Mouse (Mus musculus): Measurements from ENCODE around the gene Fgf11. TPM values are rescaled to one million over a fixed set of nuclear protein-coding genes. Genes with fewer than 3 reads are reported as not detected.

Fgf11 gene
- total RNA-seq, 2 experiments from 2014 or later: 14.1 to 18.7 TPM

DNA sequence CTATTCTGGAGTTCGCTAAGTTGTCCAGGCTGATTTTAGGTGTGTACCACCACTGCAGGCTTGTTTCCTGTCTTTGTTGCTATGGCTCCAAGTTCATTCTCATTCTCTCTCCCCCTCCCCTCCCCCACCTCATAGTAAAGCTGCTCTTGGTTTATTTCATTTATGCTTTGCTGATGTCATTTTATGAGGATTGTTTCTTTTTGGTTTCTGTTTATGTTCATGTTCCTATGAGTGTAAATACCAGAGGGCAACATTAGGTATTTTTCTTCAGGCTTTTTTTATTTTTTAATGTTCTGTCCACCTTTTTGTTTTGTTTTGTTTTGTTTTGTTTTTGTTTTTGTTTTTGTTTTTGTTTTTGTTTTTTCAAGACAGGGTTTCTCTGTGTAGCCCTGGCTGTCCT lies 39.8 kb downstream of the Fgf11 start, which contains the start of gene Slc35g3:
TSS of gene Slc35g3 (minus strand) at position 101 of the 400 bp plus-strand sequence.
- intact Hi-C loops (cut with DNase I): no loop called here
- no peak for DNase-seq (ENCODE audit: low spot score in 2 of 2)

GRCm38 (mm10) chr11:69760901-69761200 lies 40.8 kb downstream of the Fgf11 start:
- intact Hi-C loops (cut with DNase I): no loop called here
- no peak for DNase-seq (ENCODE audit: low spot score in 2 of 2)

GRCm38 (mm10) chr11:69760160-69760900 lies 41.3 kb downstream of the Fgf11 start:
- intact Hi-C loops (cut with DNase I): no loop called here
- no peak for DNase-seq (ENCODE audit: low spot score in 2 of 2)

DNA sequence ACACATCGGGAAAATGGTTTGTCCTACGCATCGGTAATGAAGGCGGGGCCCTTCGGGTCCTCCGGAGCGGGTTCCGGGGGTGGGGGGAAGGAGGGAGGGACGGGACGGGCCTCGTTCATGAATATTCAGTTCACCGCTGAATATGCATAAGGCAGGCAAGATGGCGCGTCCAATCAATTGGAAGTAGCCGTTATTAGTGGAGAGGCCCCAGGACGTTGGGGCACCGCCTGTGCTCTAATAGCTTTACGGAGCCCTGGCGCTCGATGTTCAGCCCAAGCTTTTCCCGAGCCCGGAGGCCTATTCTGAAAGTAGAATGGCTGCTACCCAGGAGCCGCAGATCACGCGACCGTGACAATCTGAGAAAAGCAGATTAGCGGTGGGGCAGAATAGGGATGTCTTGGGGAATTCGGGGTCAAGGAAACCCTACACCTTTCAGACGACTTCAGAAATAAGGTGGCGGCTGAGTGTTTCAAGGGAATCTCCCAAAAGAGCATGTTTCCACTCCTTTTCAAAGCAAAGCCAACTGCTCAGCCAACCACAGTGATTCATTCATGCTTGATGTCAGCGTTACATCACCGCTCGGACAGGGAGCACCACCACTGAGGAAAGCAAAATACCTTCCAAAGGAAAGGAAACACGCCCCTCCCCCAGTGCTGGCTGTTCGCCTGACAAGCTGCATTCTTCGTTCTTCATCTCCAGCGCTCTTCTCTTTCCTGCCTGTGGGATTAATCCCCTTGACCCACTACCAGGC lies 42.5 kb downstream of the Fgf11 start:
- peak; percentile 85 for DNase-seq (ENCODE audit: low spot score in 2 of 2)
- intact Hi-C loops (cut with DNase I): loop anchor here (2.0 kb wide), 1 partner anchor 78 kb away; the partner anchor contains the start of gene Nlgn2

GRCm38 (mm10) chr11:69758478-69758970 lies 43.1 kb downstream of the Fgf11 start, which contains the start of gene Polr2a:
Gene Polr2a (minus strand): TSS chr11:69758637.
- intact Hi-C loops (cut with DNase I): loop anchor here (2.0 kb wide), 1 partner anchor 78 kb away; the partner anchor contains the start of gene Nlgn2
- peak; percentile 98 for DNase-seq (ENCODE audit: low spot score in 2 of 2)

GRCm38 (mm10) chr11:69758090-69758456 lies 43.6 kb downstream of the Fgf11 start:
- intact Hi-C loops (cut with DNase I): loop anchor here (2.0 kb wide), 1 partner anchor 79 kb away; the partner anchor contains the start of gene Nlgn2

DNA sequence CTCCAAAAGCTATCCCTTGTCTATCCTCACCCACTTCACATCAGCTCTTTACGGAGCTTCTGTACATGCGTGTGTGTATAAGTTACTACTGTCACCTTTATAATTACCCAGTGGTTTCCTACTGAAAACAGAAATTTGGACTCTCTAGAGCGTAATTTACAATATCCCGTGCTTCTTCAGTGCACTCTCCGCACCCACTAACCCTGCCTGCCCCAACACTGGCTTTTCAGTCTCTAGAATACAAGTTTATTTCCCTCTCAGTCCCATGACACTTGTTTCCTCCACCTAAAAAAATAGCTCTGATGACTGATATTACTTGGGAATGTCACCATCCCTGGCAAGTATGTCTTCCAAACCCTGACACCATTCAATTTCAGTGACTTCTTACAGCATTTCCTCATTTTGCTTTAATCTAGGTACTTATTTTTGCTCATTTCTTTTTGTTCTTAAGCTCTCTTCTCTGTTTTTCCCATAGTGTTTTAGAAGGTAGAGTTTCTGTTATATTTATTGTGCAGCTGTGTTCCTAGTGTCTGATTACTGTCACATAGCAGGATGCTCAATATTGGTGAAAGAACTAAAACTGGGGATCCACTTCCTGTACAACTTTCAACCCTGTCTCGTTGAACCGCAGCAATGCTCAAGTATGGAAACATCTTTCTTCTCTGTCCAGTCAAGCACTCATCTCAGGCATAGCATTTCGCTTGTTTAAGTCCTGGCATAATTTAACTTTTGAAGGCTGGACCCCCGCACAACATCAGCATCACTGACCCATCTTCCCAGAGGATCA lies 44.2 kb downstream of the Fgf11 start:
- no peak for DNase-seq (ENCODE audit: low spot score in 2 of 2)

More at GRCm38 (mm10) chr11:69758090-69758456, 43.6 kb downstream of the Fgf11 start:
- peak; percentile 96 to 97 for DNase-seq (ENCODE audit: low spot score in 2 of 2)

GRCm38 (mm10) chr11:69754701-69755100 lies 47.0 kb downstream of the Fgf11 start:
- intact Hi-C loops (cut with DNase I): loop anchor here (1.0 kb wide), 1 partner anchor 72 kb away; the partner anchor contains the start of gene Senp3
- DNase-seq (ENCODE audit: low spot score in 2 of 2): no peak

More for the DNA sequence above, 44.2 kb downstream of the Fgf11 start:
- intact Hi-C loops (cut with DNase I): loop anchor here (2.0 kb wide), 1 partner anchor 79 kb away; the partner anchor contains the start of gene Nlgn2

DNA sequence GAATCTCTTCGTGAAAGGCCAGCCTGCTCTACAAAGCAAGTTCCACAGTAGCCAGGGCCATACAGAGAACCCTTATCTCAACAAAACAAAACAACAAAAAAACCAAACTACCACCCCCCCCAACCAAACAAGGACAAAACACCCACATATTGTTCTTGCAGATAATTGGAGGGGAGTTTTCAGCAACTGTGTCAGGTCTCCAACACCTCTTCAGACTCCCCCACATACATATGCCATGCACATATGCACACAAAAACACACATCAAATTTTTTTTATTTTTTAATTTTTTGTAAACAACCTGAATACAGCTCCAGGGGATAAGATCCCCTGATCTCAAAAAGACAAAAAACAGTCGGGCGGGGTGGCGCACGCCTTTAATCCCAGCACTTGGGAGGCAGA lies 47.4 kb downstream of the Fgf11 start:
- no peak for DNase-seq (ENCODE audit: low spot score in 2 of 2)
- intact Hi-C loops (cut with DNase I): loop anchor here (1.0 kb wide), 1 partner anchor 72 kb away; the partner anchor contains the start of gene Senp3

- DNase-seq (ENCODE audit: low spot score in 2 of 2): no peak
- intact Hi-C loops (cut with DNase I): no loop called here
These were observed 49.0 kb downstream of the Fgf11 start for GRCm38 (mm10) chr11:69752686-69753085.

- intact Hi-C loops (cut with DNase I): no loop called here
- no peak for DNase-seq (ENCODE audit: low spot score in 2 of 2)
These were observed 50.0 kb downstream of the Fgf11 start for GRCm38 (mm10) chr11:69751635-69752034.

Other genes starting within 250 kb of the Fgf11 start
- 10 to 100 TPM; 56.1 to 57.3 TPM for gene Efnb3, start 241.7 kb downstream of the Fgf11 start, total RNA-seq (2021)
- 10 to 100 TPM; 10.2 to 10.8 TPM for gene Wrap53, start 221.6 kb downstream of the Fgf11 start, total RNA-seq (2021)
- 10 to 100 TPM; 21.7 to 22.6 TPM for gene Trp53, start 221.5 kb downstream of the Fgf11 start, total RNA-seq (2021)
- 100 to 1,000 TPM; 398 to 420 TPM for gene Atp1b2, start 195.9 kb downstream of the Fgf11 start, total RNA-seq (2021)
- not detected for gene Shbg, start 184.0 kb downstream of the Fgf11 start, total RNA-seq (2021)
- gene Sat2, start 179.8 kb downstream of the Fgf11 start, total RNA-seq (2021): 10 to 100 TPM in 1 of 2 experiments, 1 to 10 TPM in 1; 9.5 to 11.2 TPM
- gene Fxr2, start 168.9 kb downstream of the Fgf11 start, total RNA-seq (2021): 100 to 1,000 TPM; 117 to 149 TPM
- gene Sox15, start 146.5 kb downstream of the Fgf11 start, total RNA-seq (2021): under 1 TPM in 1 of 2 experiments, not detected in 1; 0.39 TPM
- 10 to 100 TPM; 59.8 to 62.3 TPM for gene Mpdu1, start 139.2 kb downstream of the Fgf11 start, total RNA-seq (2021)
- 10 to 100 TPM; 14.9 to 15.1 TPM for gene Cd68, start 135.7 kb downstream of the Fgf11 start, total RNA-seq (2021)
- gene Eif4a1, start 129.4 kb downstream of the Fgf11 start, total RNA-seq (2021): 100 to 1,000 TPM; 276 to 285 TPM
- 100 to 1,000 TPM in 1 of 2 experiments, 10 to 100 TPM in 1; 84.3 to 114 TPM for gene Senp3, start 119.8 kb downstream of the Fgf11 start, total RNA-seq (2021)
- gene Tnfsf13, start 116.1 kb downstream of the Fgf11 start, total RNA-seq (2021): 1 to 10 TPM; 2.3 to 2.6 TPM
- gene Tnfsf12, start 106.0 kb downstream of the Fgf11 start, total RNA-seq (2021): 10 to 100 TPM in 1 of 2 experiments, 1 to 10 TPM in 1; 7.2 to 12.3 TPM
- 1 to 10 TPM; 1.7 to 3.0 TPM for gene Tnfsfm13, start 105.8 kb downstream of the Fgf11 start, total RNA-seq (2021)
- gene Polr2a, start 43.2 kb downstream of the Fgf11 start, total RNA-seq (2021): 10 to 100 TPM; 53.5 to 59.7 TPM
- gene Slc35g3, start 39.9 kb downstream of the Fgf11 start, total RNA-seq (2021): not detected
- 100 to 1,000 TPM; 122 to 127 TPM for gene Zbtb4, start 35.9 kb downstream of the Fgf11 start, total RNA-seq (2021)
- under 1 TPM; 0.66 to 0.81 TPM for gene Chrnb1, start 5.9 kb downstream of the Fgf11 start, total RNA-seq (2021)
- not detected for gene Tmem102, start 3.8 kb upstream of the Fgf11 start, total RNA-seq (2021)
- gene Gm39566, start 13.4 kb upstream of the Fgf11 start, total RNA-seq (2021): not detected
- not detected for gene Spem2, start 16.6 kb upstream of the Fgf11 start, total RNA-seq (2021)
- gene Spem1, start 20.3 kb upstream of the Fgf11 start, total RNA-seq (2021): under 1 TPM; 0.52 TPM
- gene Nlgn2, start 35.9 kb upstream of the Fgf11 start, total RNA-seq (2021): 100 to 1,000 TPM; 239 to 241 TPM
- gene Tmem256, start 36.7 kb upstream of the Fgf11 start, total RNA-seq (2021): 100 to 1,000 TPM; 111 to 130 TPM
- gene Plscr3, start 44.5 kb upstream of the Fgf11 start, total RNA-seq (2021): 10 to 100 TPM; 18.4 to 18.7 TPM
- not detected for gene Tnk1, start 56.9 kb upstream of the Fgf11 start, total RNA-seq (2021)
- not detected for gene Tmem95, start 76.2 kb upstream of the Fgf11 start, total RNA-seq (2021)
- 1 to 10 TPM in 1 of 2 experiments, under 1 TPM in 1; 0.93 to 1.3 TPM for gene Kctd11, start 79.5 kb upstream of the Fgf11 start, total RNA-seq (2021)
- under 1 TPM in 1 of 2 experiments, not detected in 1; 0.27 TPM for gene Acap1, start 93.7 kb upstream of the Fgf11 start, total RNA-seq (2021)
- gene 2810408A11Rik, start 99.1 kb upstream of the Fgf11 start, total RNA-seq (2021): under 1 TPM in 1 of 2 experiments, not detected in 1; 0.64 TPM
- gene Neurl4, start 99.2 kb upstream of the Fgf11 start, total RNA-seq (2021): 100 to 1,000 TPM; 114 to 121 TPM
- gene Gps2, start 112.0 kb upstream of the Fgf11 start, total RNA-seq (2021): 10 to 100 TPM; 25.9 to 32.4 TPM
- 100 to 1,000 TPM; 406 to 453 TPM for gene Eif5a, start 120.1 kb upstream of the Fgf11 start, total RNA-seq (2021)
- 10 to 100 TPM in 1 of 2 experiments, 1 to 10 TPM in 1; 4.6 to 14.7 TPM for gene Ybx2, start 133.9 kb upstream of the Fgf11 start, total RNA-seq (2021)
- 1 to 10 TPM; 3.6 to 4.4 TPM for gene Slc2a4, start 146.3 kb upstream of the Fgf11 start, total RNA-seq (2021)
- not detected for gene Cldn7, start 162.9 kb upstream of the Fgf11 start, total RNA-seq (2021)
- 100 to 1,000 TPM; 112 to 128 TPM for gene Ctdnep1, start 179.3 kb upstream of the Fgf11 start, total RNA-seq (2021)
- gene Elp5, start 180.7 kb upstream of the Fgf11 start, total RNA-seq (2021): 10 to 100 TPM; 79.2 to 88.5 TPM
- gene Gabarap, start 189.3 kb upstream of the Fgf11 start, total RNA-seq (2021): 100 to 1,000 TPM; 199 to 219 TPM
- gene Phf23, start 193.9 kb upstream of the Fgf11 start, total RNA-seq (2021): 10 to 100 TPM; 41.3 to 46.1 TPM
- gene Dvl2, start 198.7 kb upstream of the Fgf11 start, total RNA-seq (2021): 10 to 100 TPM; 25.4 to 36.0 TPM
- 10 to 100 TPM; 54.3 to 58.5 TPM for gene Acadvl, start 213.6 kb upstream of the Fgf11 start, total RNA-seq (2021)
- gene Dlg4, start 215.1 kb upstream of the Fgf11 start, total RNA-seq (2021): 100 to 1,000 TPM; 867 to 894 TPM